Mouse (Mus musculus) embryonic fibroblast, embryonic 13.5 days (primary cell): ENCODE measurements around the gene Cnnm1. TPM values are rescaled to one million over a fixed set of nuclear protein-coding genes. Genes with fewer than 3 reads are reported as not detected.

Source experiments
- H3K27ac ChIP-seq: 2 replicates; pipeline ENCODE4 v1.5.1; 2012; ENCODE audit warnings: low read length, control low read depth, inconsistent platforms; ENCODE audit not compliant: insufficient read depth
- H3K4me1 ChIP-seq: 2 replicates; pipeline ENCODE4 v1.6.1; 2011; ENCODE audit warnings: low read length; ENCODE audit not compliant: control insufficient read depth, insufficient read depth
- H3K4me3 ChIP-seq: 2 replicates; pipeline ENCODE4 v1.5.1; 2011; ENCODE audit warnings: mild to moderate bottlenecking, control low read depth, low read length; ENCODE audit not compliant: insufficient read depth
- CTCF ChIP-seq: IDR thresholded peaks from 2 replicates; pipeline ENCODE4 v1.5.1; 2011; ENCODE audit warnings: mild to moderate bottlenecking, control low read depth, low read length, moderate library complexity, borderline replicate concordance; ENCODE audit not compliant: insufficient read depth
- POLR2A ChIP-seq: IDR thresholded peaks from 2 replicates; pipeline ENCODE4 v1.6.1; 2011; ENCODE audit warnings: low read depth, mild to moderate bottlenecking, control low read depth, low read length, moderate library complexity
- polyA plus RNA-seq: library from polyadenylated mRNA; stranded (reverse); fragments of >200 nt; gene quantifications from 2 replicates; pipeline ENCODE4 v1.2.4, GENCODE M21; 2011; ENCODE audit warnings: low read depth; ENCODE audit not compliant: missing spikeins, insufficient read length

Gene Cnnm1
- polyA plus RNA-seq, 1 experiment: not detected

GRCm38 (mm10) chr19:43505441-43505840 lies 65.2 kb downstream of the Cnnm1 start:
- Histone ChIP-seq H3K27ac (no peak overlapping the region), H3K4me1 (no peaks in the 10 kb centered on the region), H3K4me3 (no peak overlapping the region)
- TF ChIP-seq CTCF (no peak), POLR2A (no peak)

- Histone ChIP-seq H3K27ac (no peak overlapping the region), H3K4me3 (no peak overlapping the region), H3K4me1 (no peaks in the 10 kb centered on the region)
- TF ChIP-seq POLR2A: no peak
- TF ChIP-seq CTCF: no peak
Observed at GRCm38 (mm10) chr19:43510436-43511220, 70.4 kb downstream of the Cnnm1 start.

GRCm38 (mm10) chr19:43511621-43512620 lies 71.7 kb downstream of the Cnnm1 start:
- TF ChIP-seq POLR2A: no peak
- no peak for TF ChIP-seq CTCF

GRCm38 (mm10) chr19:43513874-43514273 lies 73.6 kb downstream of the Cnnm1 start:
- Histone ChIP-seq H3K4me1 (peaks cover 3% of the 10 kb centered on the region; the same call in 1 of the 2 replicates), H3K27ac (no peak overlapping the region), H3K4me3 (no peak overlapping the region)
- TF ChIP-seq POLR2A (no peak), CTCF (no peak)

More at GRCm38 (mm10) chr19:43511621-43512620, 71.7 kb downstream of the Cnnm1 start:
- H3K27ac ChIP-seq: peak overlapping the region; percentile 54
- H3K4me1 ChIP-seq: no peaks in the 10 kb centered on the region
- no peak overlapping the region for H3K4me3 ChIP-seq

- Histone ChIP-seq H3K4me3 (no peak overlapping the region), H3K4me1 (peaks cover 3% of the 10 kb centered on the region; the same call in 1 of the 2 replicates), H3K27ac (no peak overlapping the region)
- no peak for TF ChIP-seq CTCF
- TF ChIP-seq POLR2A: no peak
Observed at GRCm38 (mm10) chr19:43515668-43516396, 75.6 kb downstream of the Cnnm1 start.

GRCm38 (mm10) chr19:43516397-43517035 lies 76.3 kb downstream of the Cnnm1 start:
- Histone ChIP-seq H3K4me3 (no peak overlapping the region), H3K27ac (no peak overlapping the region), H3K4me1 (peaks cover 3% of the 10 kb centered on the region; the same call in 1 of the 2 replicates)
- TF ChIP-seq POLR2A (no peak), CTCF (no peak)

- TF ChIP-seq POLR2A (no peak), CTCF (no peak)
- peaks cover 7% of the 10 kb centered on the region; the same call in 1 of the 2 replicates for H3K4me1 ChIP-seq
- H3K27ac ChIP-seq: no peak overlapping the region
- H3K4me3 ChIP-seq: no peak overlapping the region
Observed at GRCm38 (mm10) chr19:43517320-43517719, 77.1 kb downstream of the Cnnm1 start.

- no peak overlapping the region for H3K27ac ChIP-seq
- TF ChIP-seq POLR2A (no peak), CTCF (no peak)
- H3K4me1 ChIP-seq: peaks cover 7% of the 10 kb centered on the region; the same call in 1 of the 2 replicates
- no peak overlapping the region for H3K4me3 ChIP-seq
Observed at GRCm38 (mm10) chr19:43517808-43518207, 77.6 kb downstream of the Cnnm1 start.
